In genomic region chr11:69894671-69895070, GRCm38 (mm10) we compare ENCODE assay signal across 12 mouse cellular contexts. TPM values are rescaled to one million over a fixed set of nuclear protein-coding genes. Genes with fewer than 3 reads are reported as not detected.
DNase-seq lines count a peak whose midpoint lies in the region; ATAC-seq lines count a peak whose summit lies in the region.
"Had no signal": no experiment of that assay in that cellular context is flagged by ENCODE, and none has a peak within 500 bp of the region (broad histone marks: within the 10 kb centered on the region; RNA-seq: fewer than 3 reads in every experiment).

No protein-coding gene starts in this region.

- 0 out of 2 replicates have a peak, but pooled peaks have one; percentile 15 for ATAC-seq in liver, embryonic 11.5 days (replicated peaks; ENCODE audit: low FRiP score)
- peak; percentile 84 for ATAC-seq in common myeloid progenitor, adult 5-6 weeks (replicated peaks; ENCODE audit: low read depth, poor library complexity, severe bottlenecking)
- ATAC-seq in monocyte, adult 5-6 weeks (replicated peaks; ENCODE audit: insufficient number of reproducible peaks, low FRiP score, low TSS enrichment, poor library complexity, severe bottlenecking) = peak; percentile 78
- ATAC-seq in hindbrain, embryonic 16.5 days = no peak

- H3K4me3 ChIP-seq in liver, embryonic 11.5 days (ENCODE audit: low read depth, low read length) = no peak overlapping the region
- no peak overlapping the region for H3K4me3 ChIP-seq in hindbrain, embryonic 16.5 days (ENCODE audit: low read length)
- H3K4me3 ChIP-seq: heart, embryonic 10.5 days; neural tube, embryonic 12.5 days had no signal

- peak overlapping the region; percentile 45 for H3K4me2 ChIP-seq in liver, embryonic 11.5 days
- H3K4me2 ChIP-seq in hindbrain, embryonic 16.5 days (ENCODE audit: low read length) = no peak overlapping the region
- H3K4me2 ChIP-seq: neural tube, embryonic 12.5 days had no signal

- no peaks in the 10 kb centered on the region for H3K36me3 ChIP-seq in liver, embryonic 11.5 days (ENCODE audit: control insufficient read depth, insufficient read depth, low read length)
- no peaks in the 10 kb centered on the region for H3K36me3 ChIP-seq in hindbrain, embryonic 16.5 days (ENCODE audit: control insufficient read depth, insufficient read depth, low read length)
- H3K36me3 ChIP-seq: heart, embryonic 10.5 days; neural tube, embryonic 12.5 days had no signal

- H3K27me3 ChIP-seq in liver, embryonic 11.5 days (replicated peaks; ENCODE audit: control insufficient read depth, insufficient read depth, low read length) = no peaks in the 10 kb centered on the region
- H3K27me3 ChIP-seq in hindbrain, embryonic 16.5 days (replicated peaks; ENCODE audit: control insufficient read depth, insufficient read depth, low read length) = no peaks in the 10 kb centered on the region
- H3K27me3 ChIP-seq: neural tube, embryonic 12.5 days had no signal

- no peaks in the 10 kb centered on the region for H3K9me3 ChIP-seq in liver, embryonic 11.5 days (ENCODE audit: control insufficient read depth, low read length)
- no peaks in the 10 kb centered on the region for H3K9me3 ChIP-seq in hindbrain, embryonic 16.5 days (ENCODE audit: control insufficient read depth, low read length)
- H3K9me3 ChIP-seq: heart, embryonic 10.5 days; neural tube, embryonic 12.5 days had no signal

- H3K27ac ChIP-seq in liver, embryonic 11.5 days (ENCODE audit: low read depth, low read length) = 0 out of 2 replicates have a peak overlapping the region, but pooled peaks have one; percentile 13
- no peak overlapping the region for H3K27ac ChIP-seq in hindbrain, embryonic 16.5 days (ENCODE audit: low read depth, low read length)
- H3K27ac ChIP-seq: liver, embryonic 14.5 days; neural tube, embryonic 12.5 days had no signal

- H3K4me1 ChIP-seq in liver, embryonic 11.5 days (replicated peaks; ENCODE audit: control insufficient read depth, insufficient read depth, low read length) = peaks cover 21% of the 10 kb centered on the region
- peaks cover 5% of the 10 kb centered on the region for H3K4me1 ChIP-seq in hindbrain, embryonic 16.5 days (ENCODE audit: control insufficient read depth, insufficient read depth, low read depth, low read length)

- DNase-seq in liver, embryonic 11.5 days (ENCODE audit: low spot score) = no peak
- DNase-seq in liver (no peak), MN1 (ENCODE audit: low spot score) (no peak)
- DNase-seq in thymus, postnatal 4 days = peak; percentile 87
- no peak for DNase-seq in layer of hippocampus, adult 9-11 months
- DNase-seq: kidney, postnatal 25 days had no signal

- 39% methylated on average over 5 of the region's 5 CpGs for WGBS in liver, embryonic 11.5 days
- 87% methylated on average over 5 of the region's 5 CpGs for WGBS in hindbrain, embryonic 16.5 days

- no peak overlapping the region for H3K9ac ChIP-seq in liver, embryonic 11.5 days (ENCODE audit: low read depth, low read length)
- no peak overlapping the region for H3K9ac ChIP-seq in hindbrain, embryonic 16.5 days (ENCODE audit: low read depth, low read length)
- H3K9ac ChIP-seq: liver, embryonic 14.5 days; neural tube, embryonic 12.5 days had no signal

RNA-seq across cellular contexts. Expression of gene Acap1, which starts 0.7 kb away (rescaled TPM):
- polyA plus RNA-seq in liver, embryonic 11.5 days (2014; fragmentation: Nextera tagmentation; extraction: Ambion mirVana) = 8.6 and 8.7 TPM in 2 replicates
- total RNA-seq in common myeloid progenitor, adult 5-6 weeks (2017) = 73.1 and 81.7 TPM in 2 replicates
- 83.6 to 201 TPM (median 84.0 TPM) in 3 replicates for total RNA-seq in monocyte, adult 5-6 weeks (2017)
- polyA plus RNA-seq in hindbrain, embryonic 16.5 days (2015; fragmentation: Nextera tagmentation; extraction: Ambion mirVana) = 0.13 and 0.25 TPM in 2 replicates

RNA-seq across cellular contexts. Expression of gene 2810408A11Rik, which starts 6.1 kb away (rescaled TPM):
- polyA plus RNA-seq in liver, embryonic 11.5 days (2014; fragmentation: Nextera tagmentation; extraction: Ambion mirVana) = 3.2 and 4.0 TPM in 2 replicates
- total RNA-seq in common myeloid progenitor, adult 5-6 weeks (2017) = 5.5 and 5.9 TPM in 2 replicates
- 0.87 TPM in 1 of 3 replicates, not detected in the others for total RNA-seq in monocyte, adult 5-6 weeks (2017)
- polyA plus RNA-seq in hindbrain, embryonic 16.5 days (2015; fragmentation: Nextera tagmentation; extraction: Ambion mirVana) = 5.5 and 6.3 TPM in 2 replicates

RNA-seq across cellular contexts. Expression of gene Neurl4, which starts 6.2 kb away (rescaled TPM):
- polyA plus RNA-seq in liver, embryonic 11.5 days (2014; fragmentation: Nextera tagmentation; extraction: Ambion mirVana) = 9.5 and 10.5 TPM in 2 replicates
- total RNA-seq in common myeloid progenitor, adult 5-6 weeks (2017) = 26.9 and 32.3 TPM in 2 replicates
- 16.1 to 57.8 TPM (median 24.6 TPM) in 3 replicates for total RNA-seq in monocyte, adult 5-6 weeks (2017)
- polyA plus RNA-seq in hindbrain, embryonic 16.5 days (2015; fragmentation: Nextera tagmentation; extraction: Ambion mirVana) = 17.8 and 19.0 TPM in 2 replicates

RNA-seq across cellular contexts. Expression of gene Kctd11, which starts 13.5 kb away (rescaled TPM):
- polyA plus RNA-seq in liver, embryonic 11.5 days (2014; fragmentation: Nextera tagmentation; extraction: Ambion mirVana) = 2.3 and 3.6 TPM in 2 replicates
- 0.39 and 0.50 TPM in 2 replicates for total RNA-seq in common myeloid progenitor, adult 5-6 weeks (2017)
- 1.6 to 9.9 TPM (median 2.5 TPM) in 3 replicates for total RNA-seq in monocyte, adult 5-6 weeks (2017)
- 2.2 and 3.2 TPM in 2 replicates for polyA plus RNA-seq in hindbrain, embryonic 16.5 days (2015; fragmentation: Nextera tagmentation; extraction: Ambion mirVana)

RNA-seq across cellular contexts. Expression of gene Tmem95, which starts 16.9 kb away (rescaled TPM):
- not detected in 2 replicates for polyA plus RNA-seq in liver, embryonic 11.5 days (2014; fragmentation: Nextera tagmentation; extraction: Ambion mirVana)
- total RNA-seq in common myeloid progenitor, adult 5-6 weeks (2017) = not detected in 2 replicates
- not detected in 3 replicates for total RNA-seq in monocyte, adult 5-6 weeks (2017)
- not detected in 2 replicates for polyA plus RNA-seq in hindbrain, embryonic 16.5 days (2015; fragmentation: Nextera tagmentation; extraction: Ambion mirVana)
- polyA plus RNA-seq: heart, embryonic 10.5 days; liver, embryonic 14.5 days; neural tube, embryonic 12.5 days had no signal
